Mouse (Mus musculus) heart, adult 2 months (tissue): Measurements from ENCODE around the gene Gm10447.

ENCODE experiments used
- CTCF ChIP-seq: fragments of 200-600 bp; IDR thresholded peaks from 2 replicates; pipeline ENCODE4 v1.8.1; 2022; ENCODE audit warnings: antibody characterized with exemption, mild to moderate bottlenecking, moderate library complexity
- POLR2A ChIP-seq: fragments of 200-500 bp; IDR thresholded peaks from 2 replicates; pipeline ENCODE4 v1.6.1; 2011; ENCODE audit warnings: mild to moderate bottlenecking, low read depth, low read length, control low read depth; ENCODE audit not compliant: insufficient read depth

DNA sequence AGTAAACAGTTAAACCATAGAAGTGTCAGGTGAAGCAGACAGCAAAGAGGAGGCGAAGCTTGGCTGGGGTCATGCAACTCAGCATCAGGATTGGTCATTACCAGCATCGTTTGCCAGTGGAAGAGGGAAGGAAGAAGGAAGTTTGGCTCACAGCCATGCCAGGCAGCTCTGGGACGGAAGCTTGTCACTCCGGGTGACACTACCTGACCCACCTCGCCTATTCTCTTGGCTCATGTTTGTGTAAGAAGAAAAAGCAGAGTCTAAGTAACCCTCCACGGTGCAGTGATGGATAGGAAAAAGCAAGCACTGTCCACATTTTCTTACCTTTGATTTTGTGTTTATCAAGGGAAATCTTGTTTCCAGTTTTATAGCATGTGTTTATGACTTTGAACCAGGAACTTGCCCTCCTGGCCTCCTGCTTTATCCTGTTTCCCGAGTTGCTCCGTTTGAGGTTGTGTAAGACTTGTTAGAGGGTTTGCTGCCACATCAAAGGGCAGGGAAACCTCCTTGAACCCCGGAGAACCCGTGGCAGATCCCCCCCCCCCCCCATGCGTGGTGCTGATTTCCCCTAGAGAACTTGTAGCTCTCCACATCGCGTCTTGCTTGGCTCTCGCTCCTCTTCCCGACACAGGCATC lies 6.7 kb downstream of the Gm10447 start:
- TF ChIP-seq CTCF: no peak
- TF ChIP-seq POLR2A: no peak
